Mouse (Mus musculus): ENCODE data around the gene Usp36. TPM values are rescaled to one million over a fixed set of nuclear protein-coding genes. Genes with fewer than 3 reads are reported as not detected.

Gene Usp36
- total RNA-seq, 2 experiments from 2014 or later: 14.8 to 16.6 TPM

- no peak for DNase-seq (ENCODE audit: low spot score in 2 of 2)
Observed at GRCm38 (mm10) chr11:118253447-118254158, 36.4 kb downstream of the Usp36 start.

GRCm38 (mm10) chr11:118249012-118249383 lies 41.0 kb downstream of the Usp36 start:
- DNase-seq (ENCODE audit: low spot score in 2 of 2): no peak

- peak; percentile 99 for DNase-seq (ENCODE audit: low spot score in 2 of 2)
Observed at GRCm38 (mm10) chr11:118248150-118249011, 41.7 kb downstream of the Usp36 start, which contains the start of gene Cyth1. Cyth1 (minus strand) TSS chr11:118248592.

GRCm38 (mm10) chr11:118247359-118248095 lies 42.5 kb downstream of the Usp36 start:
- DNase-seq (ENCODE audit: low spot score in 2 of 2): peak in 1 of 2 experiments; percentile 54

GRCm38 (mm10) chr11:118246724-118247123 lies 43.3 kb downstream of the Usp36 start:
- no peak for DNase-seq (ENCODE audit: low spot score in 2 of 2)

GRCm38 (mm10) chr11:118245130-118245529 lies 44.9 kb downstream of the Usp36 start:
- DNase-seq (ENCODE audit: low spot score in 2 of 2): no peak

GRCm38 (mm10) chr11:118243627-118244261 lies 46.3 kb downstream of the Usp36 start:
- DNase-seq (ENCODE audit: low spot score in 2 of 2): no peak

- DNase-seq (ENCODE audit: low spot score in 2 of 2): no peak
Observed at GRCm38 (mm10) chr11:118242506-118242905, 47.5 kb downstream of the Usp36 start.

- no peak for DNase-seq (ENCODE audit: low spot score in 2 of 2)
Observed at GRCm38 (mm10) chr11:118240388-118240787, 49.7 kb downstream of the Usp36 start.

GRCm38 (mm10) chr11:118239281-118240198 lies 50.5 kb downstream of the Usp36 start:
- no peak for DNase-seq (ENCODE audit: low spot score in 2 of 2)

GRCm38 (mm10) chr11:118236520-118237190 lies 53.4 kb downstream of the Usp36 start:
- DNase-seq (ENCODE audit: low spot score in 2 of 2): no peak

GRCm38 (mm10) chr11:118234929-118235328 lies 55.1 kb downstream of the Usp36 start:
- DNase-seq (ENCODE audit: low spot score in 2 of 2): no peak

- no peak for DNase-seq (ENCODE audit: low spot score in 2 of 2)
Observed at GRCm38 (mm10) chr11:118234500-118234899, 55.5 kb downstream of the Usp36 start.

GRCm38 (mm10) chr11:118233924-118234323 lies 56.1 kb downstream of the Usp36 start:
- no peak for DNase-seq (ENCODE audit: low spot score in 2 of 2)

- no peak for DNase-seq (ENCODE audit: low spot score in 2 of 2)
Observed at GRCm38 (mm10) chr11:118232314-118232831, 57.7 kb downstream of the Usp36 start.

GRCm38 (mm10) chr11:118229941-118230340 lies 60.1 kb downstream of the Usp36 start:
- no peak for DNase-seq (ENCODE audit: low spot score in 2 of 2)

- no peak for DNase-seq (ENCODE audit: low spot score in 2 of 2)
Observed at GRCm38 (mm10) chr11:118227650-118228049, 62.4 kb downstream of the Usp36 start.

- no peak for DNase-seq (ENCODE audit: low spot score in 2 of 2)
Observed at GRCm38 (mm10) chr11:118226850-118227249, 63.2 kb downstream of the Usp36 start.

- DNase-seq (ENCODE audit: low spot score in 2 of 2): no peak
Observed at GRCm38 (mm10) chr11:118225862-118226261, 64.2 kb downstream of the Usp36 start.
